Mouse (Mus musculus): ENCODE results near the gene Exoc3l2.
A peak's percentile ranks its signal among the peaks of the same experiment; 100 is the strongest.

Exoc3l2 gene

DNA sequence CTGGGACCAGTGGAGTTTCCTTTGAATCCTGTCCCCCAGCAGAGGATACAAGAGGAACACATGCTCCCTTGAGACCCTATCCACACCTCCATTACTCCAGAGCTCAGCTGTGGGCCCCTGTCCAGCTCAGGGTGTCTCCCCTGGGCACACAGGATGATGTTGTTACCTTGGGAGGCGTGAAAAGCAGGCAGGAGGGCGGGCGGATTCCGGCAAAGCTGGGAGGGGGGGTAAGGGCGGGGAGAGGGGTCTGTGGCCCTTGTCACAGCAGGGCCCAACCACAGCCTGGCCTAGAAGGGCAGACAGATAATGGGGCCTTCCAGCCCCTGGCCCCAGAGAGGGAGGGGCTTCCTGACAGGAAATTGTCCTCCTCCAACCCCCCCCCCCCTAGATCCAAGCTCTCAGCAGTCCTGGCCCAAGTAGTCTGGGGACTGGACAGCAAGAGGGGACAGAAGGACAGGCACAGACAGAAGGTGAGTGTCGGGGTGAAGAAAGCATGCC, at the start of gene Exoc3l2:
Gene Exoc3l2, plus strand, starts transcription at position 448 of the 498 bp plus-strand sequence.
- no peak for DNase-seq (ENCODE audit: low read depth, low spot score)

DNA sequence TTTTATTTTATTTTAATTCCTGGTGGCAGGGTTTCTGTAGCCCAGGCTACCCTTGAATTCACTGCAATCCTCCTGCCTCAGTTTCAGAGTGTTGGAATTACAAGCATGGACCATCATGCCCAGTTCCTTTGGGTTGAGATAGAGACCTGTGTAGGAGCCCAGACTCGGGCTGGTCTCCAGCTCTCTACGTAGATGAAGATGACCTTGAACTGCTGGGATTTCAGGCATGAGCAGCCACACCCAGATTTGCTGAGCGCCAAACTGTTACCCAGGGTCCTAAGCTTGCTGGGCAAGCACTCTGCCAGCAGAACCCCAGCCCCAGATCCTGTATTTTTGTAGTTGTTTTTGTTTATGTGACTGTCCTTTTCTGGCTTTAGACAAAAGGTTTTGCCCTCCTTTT, 49.6 kb upstream of the Exoc3l2 start:
- no peak for DNase-seq (ENCODE audit: low read depth, low spot score)

DNA sequence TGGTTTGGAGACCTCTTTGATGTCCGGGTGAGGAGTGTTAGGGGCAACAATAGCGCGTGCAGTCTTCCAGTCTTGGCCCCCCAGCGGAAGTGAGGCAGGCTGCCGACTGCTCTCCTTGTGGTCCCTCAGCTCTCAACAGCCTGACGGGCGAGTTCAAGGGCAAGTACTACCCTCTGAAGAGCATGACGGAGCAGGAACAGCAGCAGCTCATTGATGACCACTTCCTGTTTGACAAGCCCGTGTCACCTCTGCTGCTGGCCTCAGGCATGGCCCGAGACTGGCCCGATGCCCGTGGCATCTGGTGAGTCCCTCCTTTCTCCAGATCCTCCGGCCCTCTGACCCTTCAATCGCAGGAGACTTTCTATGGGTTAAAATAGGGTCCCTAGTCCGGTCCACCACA, 46.5 kb upstream of the Exoc3l2 start:
- no peak for DNase-seq (ENCODE audit: low read depth, low spot score)

DNA sequence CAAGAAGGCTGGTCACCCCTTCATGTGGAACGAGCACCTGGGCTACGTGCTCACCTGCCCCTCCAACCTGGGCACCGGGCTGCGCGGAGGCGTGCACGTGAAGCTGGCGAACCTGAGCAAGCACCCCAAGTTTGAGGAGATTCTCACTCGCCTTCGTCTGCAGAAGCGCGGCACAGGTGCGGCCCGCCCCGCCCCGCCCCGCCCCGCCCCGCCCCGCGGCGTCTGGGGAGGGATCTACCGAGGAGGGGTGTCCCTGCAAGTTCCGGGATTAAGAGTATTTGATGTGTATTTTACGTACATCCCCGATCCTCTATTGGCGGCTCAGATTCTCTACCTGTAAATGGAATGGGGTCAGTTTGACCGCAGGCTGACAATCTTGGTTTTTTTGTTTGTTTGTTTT, 43.0 kb upstream of the Exoc3l2 start:
- DNase-seq (ENCODE audit: low read depth, low spot score) = no peak

DNA sequence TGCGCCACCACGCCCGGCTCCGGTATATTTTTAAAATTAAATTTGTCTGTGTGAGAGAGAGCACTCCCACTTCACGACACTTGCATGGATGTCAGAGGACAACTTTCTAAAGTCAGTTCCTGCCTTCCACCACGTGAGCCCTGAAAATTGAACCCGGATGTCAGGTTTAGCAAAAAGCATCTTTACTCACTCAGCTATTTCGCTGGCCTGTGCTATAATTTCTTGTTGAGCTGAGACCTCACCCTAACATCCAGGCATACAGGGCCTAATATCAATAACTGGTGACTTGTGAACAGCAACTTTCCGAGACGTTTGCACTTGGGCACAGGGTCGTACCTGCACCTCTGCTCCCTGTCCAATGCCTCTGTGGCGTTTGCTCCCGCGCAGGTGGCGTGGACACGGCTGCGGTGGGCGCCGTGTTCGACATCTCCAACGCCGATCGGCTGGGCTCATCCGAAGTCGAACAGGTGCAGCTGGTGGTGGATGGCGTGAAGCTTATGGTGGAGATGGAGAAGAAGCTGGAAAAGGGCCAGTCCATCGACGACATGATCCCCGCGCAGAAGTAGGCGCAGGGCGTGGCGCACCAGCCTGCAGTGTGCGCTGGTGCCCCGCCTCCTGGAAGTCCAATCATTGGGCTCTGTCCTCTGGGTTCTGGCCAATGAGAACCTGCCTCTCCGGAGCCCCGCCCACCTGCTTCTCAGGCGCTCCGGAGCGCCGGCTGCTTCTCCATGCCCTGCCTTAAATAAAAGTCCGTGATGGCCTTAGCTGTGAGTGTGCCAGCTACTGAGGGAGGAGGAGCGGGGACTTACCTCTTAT, 42.1 kb upstream of the Exoc3l2 start:
- DNase-seq (ENCODE audit: low read depth, low spot score) = peak; percentile 74

DNA sequence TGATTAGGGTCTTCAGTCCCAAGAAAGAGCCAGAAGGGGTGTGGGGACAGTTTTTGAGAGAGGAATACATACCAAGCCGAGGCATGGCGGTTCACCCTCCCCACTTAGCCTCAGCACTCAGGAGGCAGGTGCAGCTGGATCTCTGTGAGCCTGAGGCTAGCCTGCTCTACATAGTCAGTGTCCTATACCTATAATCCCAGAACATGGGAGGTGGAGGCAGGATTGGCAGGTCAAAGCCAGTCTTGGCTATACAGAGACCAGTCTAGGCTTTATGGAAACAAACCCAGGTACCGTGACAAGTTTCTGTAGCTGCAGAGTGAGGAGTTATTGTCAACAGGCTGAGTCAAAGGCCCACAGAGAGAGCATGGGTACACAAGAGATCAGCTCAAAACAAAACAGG, 40.0 kb upstream of the Exoc3l2 start:
- DNase-seq (ENCODE audit: low read depth, low spot score) = no peak

DNA sequence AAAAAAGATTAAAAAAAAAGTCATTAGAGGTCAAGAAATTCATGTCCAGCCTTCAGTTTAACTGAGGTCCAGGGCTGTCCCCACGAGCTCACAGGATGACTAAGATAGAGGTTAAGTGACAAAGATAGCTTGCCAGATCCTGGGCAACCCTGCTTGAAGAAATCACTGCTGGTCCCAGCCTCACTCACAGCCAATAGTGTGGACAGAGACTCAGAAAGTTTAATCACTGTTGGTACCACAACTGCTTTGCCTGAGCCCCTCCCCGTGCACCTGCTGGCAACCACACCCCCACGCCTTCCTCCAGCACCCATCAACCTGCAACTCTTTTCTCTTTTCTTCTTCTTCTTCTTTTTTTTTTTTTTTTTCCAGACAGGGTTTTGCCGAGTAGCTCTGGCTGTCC, 39.1 kb upstream of the Exoc3l2 start:
- no peak for DNase-seq (ENCODE audit: low read depth, low spot score)

DNA sequence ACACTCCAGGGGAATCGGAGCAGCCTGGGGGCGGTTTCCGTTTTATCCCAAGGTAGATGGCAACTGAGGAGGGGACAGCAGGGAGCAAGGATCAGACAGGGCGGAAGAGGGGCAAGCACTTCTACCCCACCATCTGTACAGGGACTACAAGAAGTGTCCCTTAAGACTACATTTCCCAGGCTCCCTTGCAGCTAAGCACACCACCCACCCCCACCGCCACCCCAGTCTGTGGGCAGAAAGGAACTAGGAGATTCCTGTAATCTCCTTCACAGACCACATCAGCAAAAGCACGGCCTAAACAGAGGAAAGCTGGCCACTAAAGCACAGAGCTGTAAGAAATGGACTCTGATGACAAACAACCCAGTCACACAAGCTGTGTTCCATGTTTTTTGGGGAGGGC, 36.8 kb upstream of the Exoc3l2 start:
- DNase-seq (ENCODE audit: low read depth, low spot score) = no peak

DNA sequence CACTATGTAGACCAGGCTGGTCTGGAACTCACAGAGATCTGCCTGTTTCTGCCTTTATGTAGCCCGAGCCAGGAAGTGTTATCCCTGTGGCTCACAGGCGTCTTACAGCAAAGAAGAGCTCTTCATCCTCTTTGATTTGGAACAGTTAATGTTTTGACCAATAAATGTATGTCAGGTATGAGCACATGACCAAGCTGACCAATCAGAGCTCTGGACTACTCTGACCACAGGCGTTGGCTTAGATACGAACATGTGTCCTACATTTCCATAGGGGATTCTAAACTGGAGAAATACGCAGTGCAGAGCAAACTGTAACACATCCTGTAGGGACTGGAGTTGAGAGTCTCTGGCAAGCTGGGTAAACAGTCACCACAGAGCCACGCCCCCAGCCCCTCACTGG, 36.2 kb upstream of the Exoc3l2 start:
- no peak for DNase-seq (ENCODE audit: low read depth, low spot score)

DNA sequence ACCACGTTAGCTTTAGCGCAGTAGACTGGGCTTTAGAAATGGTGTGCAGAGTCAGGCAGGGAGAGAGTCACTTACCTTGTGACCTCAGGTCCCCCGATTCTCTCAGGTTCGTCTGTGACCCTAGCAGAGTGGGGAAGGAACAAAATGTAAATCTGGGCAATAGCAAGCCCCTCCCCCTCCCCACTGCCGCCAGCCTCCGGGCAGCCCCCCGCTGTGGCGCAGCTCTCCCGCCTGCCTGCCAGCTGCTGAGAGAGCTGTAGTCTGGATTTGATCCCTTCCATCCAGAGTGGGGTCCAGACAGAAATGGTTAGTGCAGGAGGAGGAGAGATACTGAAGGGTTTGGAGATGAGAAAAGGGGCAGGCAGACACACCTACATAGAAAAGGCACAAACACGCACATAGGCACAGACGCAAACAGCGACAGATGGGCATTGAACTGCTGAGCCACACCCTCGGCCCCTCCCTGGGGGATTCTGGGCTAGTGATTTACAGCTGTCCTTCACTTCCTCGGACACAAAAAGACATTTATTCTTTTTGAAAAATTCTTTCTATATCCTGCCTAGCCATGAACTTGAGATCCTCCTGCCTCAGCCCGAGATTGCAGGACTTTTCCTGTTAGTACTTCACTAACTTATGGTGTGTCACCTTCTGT, 35.0 kb upstream of the Exoc3l2 start:
- no peak for DNase-seq (ENCODE audit: low read depth, low spot score)

DNA sequence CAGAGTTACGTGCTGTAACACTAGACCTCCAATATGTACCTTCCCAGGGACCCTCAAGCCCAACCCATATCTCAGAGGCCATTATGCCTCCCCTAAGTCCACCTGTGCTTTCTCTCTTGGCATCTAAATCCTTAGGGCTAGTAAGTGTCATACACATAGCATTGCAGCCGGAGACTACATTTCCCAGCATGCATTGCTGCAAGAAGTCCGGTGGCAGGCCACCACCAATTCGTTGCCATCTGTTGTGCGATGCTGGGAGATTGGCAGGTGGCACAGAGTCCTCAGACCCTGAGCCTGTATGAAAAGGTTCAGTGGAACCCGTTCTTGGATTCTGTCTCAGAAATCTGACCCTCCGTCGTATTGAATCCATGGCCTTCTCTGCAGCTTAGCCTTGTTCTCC, 33.4 kb upstream of the Exoc3l2 start:
- DNase-seq (ENCODE audit: low read depth, low spot score) = no peak

DNA sequence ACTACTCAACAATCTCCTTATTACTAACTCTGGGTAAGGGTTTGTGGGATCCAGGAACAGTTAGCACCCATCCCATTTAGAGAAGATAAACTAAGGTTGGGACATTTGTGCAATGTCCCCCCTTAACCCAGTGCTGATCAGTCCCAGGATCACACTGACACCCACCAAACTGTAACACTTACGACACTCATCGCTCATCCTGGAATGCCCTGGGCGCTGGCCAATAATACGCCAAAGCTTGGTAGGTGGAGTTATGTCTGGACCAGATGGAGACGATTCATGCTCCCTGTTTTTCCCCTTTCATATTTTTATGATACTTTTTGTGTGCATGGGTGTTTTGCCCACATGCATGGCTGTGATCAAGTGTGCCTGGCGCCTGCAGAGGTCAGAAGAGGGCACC, 32.7 kb upstream of the Exoc3l2 start:
- no peak for DNase-seq (ENCODE audit: low read depth, low spot score)

DNA sequence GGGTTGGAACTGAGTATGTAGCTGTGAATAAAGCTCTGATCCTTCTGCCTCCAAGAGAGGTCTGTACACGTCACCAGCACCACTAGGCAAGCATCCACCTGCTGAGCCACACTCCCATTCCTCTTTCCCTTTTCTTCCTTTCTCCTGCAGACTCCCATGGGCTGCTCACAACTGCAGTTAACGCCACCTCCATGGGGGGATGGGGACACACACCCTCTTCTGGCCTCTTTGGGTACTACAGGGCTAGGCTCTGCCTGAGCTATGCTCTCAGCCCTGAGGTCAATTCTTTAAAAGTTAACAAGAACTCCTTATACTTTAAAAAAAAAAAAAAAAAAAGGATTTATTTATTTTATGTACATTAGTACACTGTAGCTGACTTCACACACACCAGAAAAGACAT, 30.7 kb upstream of the Exoc3l2 start:
- no peak for DNase-seq (ENCODE audit: low read depth, low spot score)

DNA sequence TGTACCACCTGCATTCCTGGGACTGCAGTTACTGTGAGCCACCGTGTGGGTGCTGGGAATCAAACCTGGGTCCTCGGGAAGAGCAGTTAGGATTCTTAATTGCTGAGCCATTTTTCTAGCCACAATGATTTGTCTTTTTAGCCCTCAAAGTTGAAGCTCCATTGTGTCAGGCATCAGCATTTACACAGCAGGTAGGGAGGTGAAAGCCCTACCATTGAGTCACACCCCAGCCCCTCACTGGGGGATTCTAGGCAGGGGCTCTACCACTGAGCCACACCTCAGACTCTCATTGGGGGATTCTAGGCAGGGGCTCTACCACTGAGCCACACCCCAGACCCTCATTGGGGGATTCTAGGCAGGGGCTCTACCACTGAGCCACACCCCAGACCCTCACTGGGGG, 26.9 kb upstream of the Exoc3l2 start:
- no peak for DNase-seq (ENCODE audit: low read depth, low spot score)

DNA sequence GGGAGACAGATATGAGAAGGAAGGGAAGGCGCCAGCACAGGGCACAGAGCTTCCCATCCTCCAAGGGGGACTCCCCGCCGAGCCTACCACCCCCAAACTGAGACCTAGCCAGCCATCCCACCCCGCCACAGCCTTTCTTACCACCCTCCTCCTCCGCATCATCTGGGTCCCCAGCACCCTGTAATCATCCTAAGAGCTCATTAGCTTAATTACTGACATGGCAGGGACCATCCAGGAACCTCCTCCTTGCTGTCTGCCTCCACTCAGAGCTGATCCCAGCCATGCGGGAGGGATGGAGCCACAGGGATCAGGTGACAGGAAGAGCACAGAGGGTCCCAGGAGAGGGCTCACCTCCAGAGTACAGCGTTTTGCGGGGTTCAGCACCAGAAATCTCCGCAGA, 26.1 kb upstream of the Exoc3l2 start:
- no peak for DNase-seq (ENCODE audit: low read depth, low spot score)

DNA sequence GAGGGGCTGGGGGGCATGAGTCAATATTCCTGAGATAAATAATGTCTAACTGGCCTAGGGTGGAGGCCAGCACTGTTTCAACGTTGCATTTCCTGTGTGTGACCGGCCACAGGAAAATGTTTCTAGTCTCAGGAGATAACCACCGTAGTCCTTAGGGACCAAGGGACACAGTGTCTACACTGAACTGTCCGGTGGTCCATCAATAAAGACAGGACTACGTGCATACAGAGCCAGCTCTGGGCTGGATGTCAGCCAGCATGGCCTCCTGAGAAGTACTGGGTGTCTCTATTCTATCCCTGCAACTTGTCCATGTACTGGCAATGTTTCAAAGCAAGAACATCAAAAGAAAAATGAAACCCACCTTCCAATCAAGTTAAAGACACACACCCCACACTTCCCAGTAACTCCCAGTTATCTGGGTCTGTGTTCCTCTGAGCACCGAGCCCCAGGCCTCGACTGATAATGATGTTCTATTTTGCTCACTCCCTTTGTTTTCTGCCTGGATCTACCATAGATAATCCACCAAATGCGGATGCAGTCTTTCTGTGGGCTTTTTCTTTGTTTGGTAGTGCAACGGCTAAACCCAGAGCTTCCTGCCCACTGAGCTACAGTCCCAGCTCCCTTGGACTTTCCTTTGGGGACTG, 21.6 kb upstream of the Exoc3l2 start:
- no peak for DNase-seq (ENCODE audit: low read depth, low spot score)

DNA sequence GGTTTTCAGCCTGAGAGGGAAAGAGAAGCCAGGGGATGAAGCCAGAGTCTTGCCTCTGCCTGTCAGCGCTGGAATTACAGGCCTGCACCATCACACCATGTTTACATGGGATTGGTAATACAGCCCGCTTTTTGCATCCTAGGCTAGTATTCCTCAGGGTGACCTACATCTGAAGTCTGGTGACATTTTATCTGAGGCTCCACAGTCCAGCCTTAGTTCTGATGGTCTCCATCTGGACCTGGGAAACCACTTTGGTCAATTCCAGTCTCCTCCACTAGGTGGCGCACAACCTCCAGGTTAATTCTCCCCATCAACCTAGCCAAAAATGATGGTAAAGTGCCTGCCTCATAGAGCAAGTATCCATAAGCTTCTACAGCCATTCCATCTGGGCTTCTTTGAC, 19.8 kb upstream of the Exoc3l2 start:
- DNase-seq (ENCODE audit: low read depth, low spot score) = no peak

DNA sequence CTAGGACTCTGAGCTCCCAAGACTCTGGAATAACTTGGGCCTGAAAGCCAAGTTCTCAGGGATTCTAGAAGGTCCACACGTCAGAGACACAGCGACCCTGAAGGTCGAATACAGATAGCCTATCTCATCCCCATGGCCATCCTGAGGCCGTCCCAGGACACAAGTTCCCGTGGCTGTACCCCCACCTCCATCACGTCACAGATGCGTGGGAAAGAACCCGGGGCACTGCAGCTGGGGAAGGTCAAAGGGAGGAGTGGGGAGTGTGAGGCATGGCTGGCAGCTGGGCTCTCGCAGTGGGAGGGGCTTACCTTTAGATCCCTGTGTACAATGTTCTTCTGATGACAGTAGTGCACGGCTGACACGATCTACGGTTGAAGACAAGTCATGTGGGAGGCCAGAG, 18.3 kb upstream of the Exoc3l2 start:
- no peak for DNase-seq (ENCODE audit: low read depth, low spot score)

DNA sequence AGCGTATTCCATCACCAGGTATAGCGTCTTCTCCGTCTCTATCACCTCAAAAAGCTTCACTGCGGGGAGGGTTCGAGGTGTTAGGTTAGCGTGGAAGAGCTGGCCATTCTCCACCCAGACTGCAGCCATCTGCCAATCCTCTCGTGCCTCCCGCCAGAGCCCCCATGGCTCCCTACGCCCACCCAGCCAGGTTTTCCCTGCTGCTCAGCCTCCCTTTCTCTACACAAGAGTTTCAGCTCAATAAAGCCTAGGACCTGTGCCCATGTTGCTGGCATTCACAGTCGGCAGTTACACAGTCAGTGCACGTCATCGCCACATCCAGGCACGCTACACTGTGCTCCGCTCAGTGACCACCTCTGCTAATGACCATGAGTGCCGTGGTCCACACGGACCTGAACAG, 15.4 kb upstream of the Exoc3l2 start:
- DNase-seq (ENCODE audit: low read depth, low spot score) = no peak

DNA sequence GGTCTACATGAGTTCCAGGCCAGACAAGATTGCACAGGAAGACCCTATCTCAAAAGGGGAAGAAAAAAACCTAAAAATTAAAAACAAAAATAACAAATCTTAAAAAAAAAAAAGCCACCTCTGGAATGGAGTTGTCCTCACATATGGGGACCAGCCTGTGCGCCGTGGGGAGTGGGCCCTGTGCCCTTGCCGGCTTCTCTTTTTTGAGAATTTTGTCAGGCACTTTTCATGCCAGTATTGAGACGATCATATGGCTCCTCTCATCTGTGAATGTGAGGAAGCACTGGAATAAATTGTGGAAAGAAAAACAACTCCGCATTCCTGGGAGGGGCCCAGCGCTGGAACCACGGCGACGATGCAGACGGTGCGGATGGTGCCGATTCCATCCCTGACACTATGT, 14.0 kb upstream of the Exoc3l2 start:
- DNase-seq (ENCODE audit: low read depth, low spot score) = no peak

DNA sequence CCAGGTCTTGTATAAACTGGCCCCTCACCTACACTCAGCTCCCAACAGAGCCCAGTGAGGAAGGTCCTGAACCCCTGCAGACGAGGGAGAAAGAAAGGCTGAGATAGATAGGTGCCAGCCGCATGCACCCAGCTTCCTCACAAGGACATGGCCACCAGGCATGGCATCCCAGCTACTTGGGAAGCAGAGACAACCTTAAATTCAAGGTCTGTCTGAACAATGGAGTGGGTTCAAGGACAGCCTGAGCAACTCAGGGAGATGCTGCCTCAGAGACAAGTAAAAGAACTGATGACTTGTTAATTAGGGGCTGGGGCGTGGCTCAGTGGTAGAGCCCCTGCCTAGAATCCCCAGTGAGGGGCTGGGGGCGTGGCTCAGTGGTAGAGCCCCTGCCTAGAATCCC, 7.9 kb upstream of the Exoc3l2 start:
- DNase-seq (ENCODE audit: low read depth, low spot score) = no peak

DNA sequence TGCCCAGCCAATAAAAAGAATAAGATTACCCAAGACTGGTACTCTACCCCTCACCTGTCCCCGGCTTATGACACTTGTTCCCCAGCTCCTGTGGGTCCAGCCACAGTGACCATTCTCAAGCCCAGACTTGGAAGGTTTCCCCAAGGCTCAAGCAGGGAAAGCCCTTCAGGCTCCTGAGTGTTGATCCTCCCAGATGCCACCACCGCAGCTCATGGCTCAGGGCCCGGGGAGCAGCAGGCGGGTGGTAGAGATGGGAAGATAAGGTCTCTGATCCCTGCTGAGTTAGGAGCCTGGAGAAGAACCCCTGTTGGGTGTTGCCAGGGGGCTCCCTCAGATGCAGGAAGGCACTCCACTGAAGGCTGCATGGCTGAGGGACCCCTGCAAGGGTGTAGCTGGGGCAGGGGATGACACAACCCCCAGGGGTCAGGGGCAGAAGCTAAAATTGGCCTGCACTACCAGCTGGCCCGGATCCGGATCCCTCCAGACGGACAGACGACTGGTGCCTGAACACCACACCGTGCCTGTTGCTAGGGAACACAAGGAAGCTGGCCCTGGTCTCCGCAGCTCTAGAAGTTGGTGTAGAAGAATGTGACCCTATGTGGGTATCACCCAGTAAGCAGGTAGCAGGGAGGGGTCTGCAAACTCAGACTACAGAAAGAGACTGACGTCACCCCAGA, 7.2 kb upstream of the Exoc3l2 start:
- DNase-seq (ENCODE audit: low read depth, low spot score) = no peak
